Mouse (Mus musculus) urinary bladder, adult 18-20 months (tissue): ENCODE measurements around the gene Irf5.
A peak's percentile ranks its signal among the peaks of the same experiment; 100 is the strongest.
"Not testable (repeated sequence)": the region's sequence is repeated elsewhere in the genome, so short reads cannot be mapped to it uniquely, and the experiment has no call there.

ENCODE experiments used
- DNase-seq, 2 experiments: peaks; one replicate each; pipeline ENCODE4 v3.0.0; 2022; ENCODE audit warnings: low spot score in 2 of 2, mixed read lengths in 2 of 2

Irf5 gene

DNA sequence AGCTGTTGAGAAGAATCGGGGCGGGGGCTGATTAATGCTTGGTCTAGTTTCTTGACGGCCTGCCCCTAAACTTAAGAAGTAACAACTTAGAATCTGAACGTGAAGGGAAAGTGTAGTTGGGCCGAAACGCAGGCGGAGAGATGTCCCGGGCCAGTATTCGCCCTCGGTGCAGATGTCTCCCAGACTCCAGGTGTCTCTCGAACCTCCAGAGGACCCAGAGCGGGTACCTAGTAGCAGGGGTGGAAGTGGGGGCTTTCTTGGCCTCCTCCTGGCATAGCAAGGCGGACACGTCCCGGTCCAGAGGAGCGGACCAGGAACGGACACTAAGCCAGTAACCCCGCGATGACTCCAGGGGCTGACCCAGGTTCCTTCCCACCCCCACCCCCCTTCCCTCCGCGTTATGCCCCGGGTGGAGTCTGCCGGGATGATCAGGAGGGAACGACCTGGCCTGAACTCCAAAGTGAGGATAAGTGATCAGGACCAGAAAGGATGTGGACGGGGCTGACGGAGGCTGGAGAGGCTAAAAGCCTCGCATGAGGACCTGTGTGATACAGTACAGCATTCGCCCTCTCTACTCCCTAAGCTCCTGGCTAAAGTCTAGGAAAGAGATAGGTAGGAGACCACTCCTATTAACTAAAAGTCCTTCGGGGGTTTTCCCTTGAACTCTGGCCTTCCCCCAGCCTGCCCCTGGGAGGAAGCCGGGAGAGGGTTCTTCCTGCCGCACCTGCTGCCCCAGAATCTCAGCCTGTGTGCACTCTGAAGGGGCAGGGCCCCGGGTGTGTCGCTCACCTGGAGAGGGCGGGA lies 1.1 kb downstream of the Irf5 start:
- DNase-seq, result no peak

DNA sequence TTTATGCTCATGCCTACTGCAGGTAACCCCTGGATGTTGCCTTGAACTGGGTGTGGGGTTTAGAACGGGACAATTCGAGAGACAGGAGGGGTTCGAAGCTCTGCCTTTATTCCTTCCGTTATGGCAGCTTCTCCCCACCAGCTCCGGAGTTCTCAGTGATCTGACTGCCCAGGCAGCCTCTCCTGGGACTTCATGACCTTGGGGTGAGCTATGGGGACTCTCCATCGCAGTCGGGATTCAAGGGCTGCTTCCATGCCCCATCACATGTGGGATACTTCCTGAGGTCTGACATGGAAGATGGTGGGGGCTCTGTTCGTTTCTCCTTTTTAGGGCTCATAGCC lies 1.7 kb downstream of the Irf5 start:
- DNase-seq, result no peak

DNA sequence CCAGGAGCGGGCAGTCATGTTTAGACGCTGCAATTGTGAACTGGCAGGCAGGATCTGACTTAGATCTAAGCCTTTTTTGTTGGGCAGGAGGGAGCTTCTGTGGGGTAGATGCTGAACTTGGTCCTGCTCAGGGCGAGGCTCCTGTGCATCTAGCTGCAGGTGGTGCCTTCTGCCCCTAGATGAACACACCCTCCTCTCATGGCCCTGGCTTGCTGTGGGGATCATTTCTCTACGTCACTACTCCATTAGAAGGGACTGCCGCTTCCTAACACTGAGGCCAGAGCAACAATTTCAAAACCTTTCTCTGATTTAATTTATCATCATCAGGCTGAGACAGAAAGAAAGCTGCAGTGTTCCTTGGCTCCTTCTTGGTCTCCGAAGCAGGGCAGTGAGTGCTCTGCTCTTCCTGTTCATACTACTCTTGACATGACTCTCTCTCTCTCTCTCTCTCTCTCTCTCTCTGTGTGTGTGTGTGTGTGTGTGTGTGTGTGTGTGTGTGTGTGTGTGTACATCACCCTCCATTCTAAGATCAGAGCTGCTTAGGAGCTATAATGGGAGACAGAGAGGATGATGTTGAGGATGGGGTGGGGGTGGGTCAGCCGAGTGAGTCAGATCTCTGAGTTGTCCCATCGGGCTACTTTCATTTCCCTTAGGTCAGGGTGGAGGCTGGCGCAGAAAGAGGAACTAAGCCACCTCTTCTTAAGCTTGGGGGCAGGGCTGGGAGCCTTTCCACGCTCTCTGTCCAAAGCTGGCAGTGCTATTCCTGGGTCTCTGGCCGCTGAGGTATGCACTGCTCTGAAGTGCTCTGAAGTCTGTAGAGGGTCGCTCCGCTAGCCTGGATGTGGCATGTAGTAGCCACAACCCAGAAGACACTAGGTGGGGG lies 2.4 kb downstream of the Irf5 start:
- DNase-seq, result no peak

DNA sequence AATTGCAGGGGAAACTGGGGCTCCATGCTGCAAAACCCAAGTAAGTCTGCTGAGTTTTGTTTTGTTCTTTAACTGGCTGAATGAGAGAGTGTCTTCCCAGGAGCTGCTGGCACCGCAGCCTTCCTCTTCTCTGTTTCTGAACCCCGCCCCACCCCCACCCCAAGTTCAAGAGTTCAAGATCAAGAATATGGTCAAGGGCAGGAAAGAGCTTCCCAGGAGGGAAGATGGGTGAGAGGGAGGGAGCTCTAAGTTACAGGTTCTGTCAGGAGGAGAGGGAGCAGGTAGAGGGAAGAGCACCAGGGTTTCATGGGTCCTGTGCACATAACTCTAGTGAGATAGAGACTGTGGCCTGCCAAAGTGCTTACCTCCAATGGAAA lies 3.0 kb downstream of the Irf5 start:
- DNase-seq, result no peak

DNA sequence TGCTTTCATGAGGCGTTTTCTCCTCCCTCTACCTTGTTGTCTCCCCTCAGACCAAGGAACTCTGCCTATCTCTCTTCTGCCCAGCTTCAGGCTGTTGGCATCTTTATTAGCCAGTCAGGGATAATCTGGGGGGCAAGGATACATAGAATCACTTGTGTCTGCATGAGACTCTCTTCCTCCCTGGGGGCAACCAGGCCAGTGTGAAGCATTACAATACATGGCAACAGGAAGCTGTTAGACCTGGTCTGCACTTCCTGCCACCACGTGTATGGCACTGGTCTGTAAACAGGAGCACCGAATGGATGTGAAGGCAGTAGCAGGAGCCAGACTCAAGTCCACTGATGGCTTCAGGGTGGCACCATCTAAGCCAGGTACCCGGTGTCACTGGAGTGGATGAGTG lies 3.6 kb downstream of the Irf5 start:
- DNase-seq, result no peak

DNA sequence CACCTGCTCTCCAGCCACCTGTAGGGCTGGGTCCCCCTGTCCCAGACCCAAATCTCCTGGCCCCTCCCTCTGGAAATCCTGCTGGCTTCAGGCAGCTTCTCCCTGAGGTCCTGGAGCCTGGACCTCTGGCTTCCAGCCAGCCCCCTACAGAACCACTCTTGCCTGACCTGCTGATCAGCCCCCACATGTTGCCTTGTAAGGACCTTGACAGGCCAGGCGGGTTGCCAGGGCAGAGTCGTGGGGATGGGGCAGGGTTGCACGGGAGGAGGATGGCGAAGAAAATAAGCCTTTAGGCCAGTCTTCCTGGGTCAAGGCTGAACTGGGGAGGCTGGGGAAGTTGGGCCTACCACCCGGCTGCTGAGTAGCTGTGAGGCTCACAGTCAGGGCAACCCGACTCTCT lies 8.9 kb downstream of the Irf5 start:
- peak in 1 of 2 experiments; percentile 54 for DNase-seq

DNA sequence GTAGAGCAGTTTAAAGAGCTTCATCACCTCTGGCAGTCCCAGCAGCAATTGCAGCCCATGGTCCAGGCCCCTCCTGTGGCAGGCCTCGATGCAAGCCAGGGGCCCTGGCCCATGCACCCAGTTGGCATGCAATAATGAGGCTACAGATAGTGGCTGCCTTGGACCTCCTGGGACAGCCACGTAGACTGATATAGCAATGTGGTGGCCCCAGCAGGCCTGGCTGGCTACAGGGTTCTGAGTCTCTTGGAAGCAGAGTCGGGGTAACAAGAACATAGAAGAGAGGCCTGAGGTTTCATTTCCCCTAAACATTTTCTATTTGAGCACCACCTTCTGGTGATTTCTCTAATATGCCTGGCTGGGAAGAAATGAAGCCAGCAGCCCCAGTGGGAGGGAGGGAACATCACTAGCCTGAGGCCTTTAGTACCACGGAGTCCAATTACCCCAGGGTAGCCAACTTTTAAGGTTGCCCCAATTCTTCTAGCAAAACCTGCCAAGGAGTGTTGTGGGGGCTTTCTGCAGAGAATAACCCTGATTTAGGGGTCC lies 10.3 kb downstream of the Irf5 start:
- no peak for DNase-seq

DNA sequence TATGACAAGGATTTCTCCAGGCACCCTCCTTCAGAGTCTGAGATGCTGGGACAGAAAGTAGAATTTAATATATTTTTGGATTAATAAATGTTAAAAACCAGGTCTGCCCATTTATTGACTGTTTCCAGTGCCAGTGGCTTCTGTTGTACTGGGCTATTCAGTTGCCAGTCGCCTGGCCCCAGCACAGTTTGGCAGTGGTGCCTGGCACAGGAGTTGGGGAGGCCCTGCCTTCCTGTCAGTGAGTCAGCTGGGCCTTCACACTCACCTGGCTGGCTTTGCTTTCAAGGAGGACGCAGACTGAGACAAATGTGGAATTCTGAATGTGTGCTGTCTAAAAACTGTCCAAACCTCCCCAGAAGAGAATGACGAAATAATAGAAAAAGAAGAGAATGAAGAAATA lies 10.8 kb downstream of the Irf5 start:
- no peak for DNase-seq

DNA sequence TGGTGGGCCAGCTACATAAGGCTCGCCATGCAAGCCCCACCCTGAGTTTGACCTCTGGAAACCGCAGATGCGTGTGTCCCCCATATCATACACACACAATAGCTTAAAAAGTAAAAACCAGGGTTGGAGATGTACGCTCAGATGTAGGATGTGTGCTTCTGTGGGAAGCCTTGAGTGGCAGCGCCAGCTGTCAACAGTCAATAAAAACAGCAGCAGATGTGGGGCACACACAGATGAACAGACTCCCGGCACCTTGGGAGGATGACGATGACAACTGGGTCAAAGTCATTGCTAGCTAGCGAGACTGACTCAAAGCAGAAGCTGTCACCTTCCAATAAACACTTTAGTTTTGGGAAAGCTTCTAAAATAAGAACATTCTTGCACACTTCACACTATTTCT lies 13.1 kb downstream of the Irf5 start:
- DNase-seq, result no peak

DNA sequence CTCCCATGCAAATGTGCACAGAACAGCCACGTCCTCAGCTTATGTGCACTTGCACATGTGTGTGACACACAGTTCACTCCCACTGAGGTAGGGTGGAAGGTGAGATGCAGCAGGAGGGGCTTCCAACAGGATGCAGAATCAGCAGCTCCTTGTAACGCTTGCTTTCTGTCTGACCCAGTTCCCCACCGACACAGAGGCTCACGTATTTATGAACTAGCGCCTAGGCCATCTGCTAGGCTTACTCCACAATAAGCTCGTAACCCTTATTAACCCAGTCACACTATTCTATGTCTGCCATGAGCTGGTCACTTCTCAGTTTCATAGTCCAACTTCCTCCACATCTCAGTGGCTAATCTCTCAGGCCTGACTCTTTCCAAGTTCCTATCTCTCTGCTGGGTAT lies 13.8 kb downstream of the Irf5 start:
- DNase-seq, result no peak

DNA sequence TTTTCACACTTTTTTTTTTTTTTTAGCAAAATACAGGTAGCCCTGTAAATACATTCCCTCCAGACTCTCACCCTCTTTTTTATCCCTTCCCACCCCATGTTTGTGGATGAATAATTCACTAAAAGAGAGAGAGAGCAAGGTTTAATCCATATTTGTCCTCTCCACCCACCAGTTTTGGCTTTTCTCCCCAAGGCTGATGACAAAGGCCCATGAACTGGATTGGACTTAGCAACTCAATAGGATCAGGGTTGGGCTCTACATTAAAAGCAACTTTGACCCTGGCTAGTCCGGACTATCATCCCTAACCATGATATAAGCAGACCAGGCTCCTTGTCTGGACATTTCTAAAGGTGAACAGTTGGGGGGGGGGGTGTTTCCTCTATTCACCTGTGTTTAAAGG lies 14.5 kb downstream of the Irf5 start:
- no peak for DNase-seq

DNA sequence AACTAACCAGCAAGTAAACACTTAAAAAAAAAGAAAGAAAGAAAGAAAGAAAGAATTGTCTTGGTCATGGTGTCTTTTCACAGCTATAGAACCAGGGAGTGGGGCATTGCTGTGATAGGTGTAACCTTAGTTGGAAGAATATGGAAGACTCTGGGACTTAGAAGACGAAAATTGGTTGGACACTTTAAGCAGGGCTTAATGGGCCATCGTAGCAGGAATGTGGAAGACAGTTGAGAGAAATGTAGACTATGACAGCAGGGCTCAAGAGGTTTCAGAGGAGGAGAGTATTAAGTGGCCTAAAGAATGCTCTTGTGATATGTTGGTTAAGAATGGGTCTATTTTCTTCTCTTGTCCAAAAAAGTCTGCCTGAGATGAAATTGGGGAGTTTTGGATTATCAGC lies 19.2 kb downstream of the Irf5 start:
- DNase-seq, result no peak

DNA sequence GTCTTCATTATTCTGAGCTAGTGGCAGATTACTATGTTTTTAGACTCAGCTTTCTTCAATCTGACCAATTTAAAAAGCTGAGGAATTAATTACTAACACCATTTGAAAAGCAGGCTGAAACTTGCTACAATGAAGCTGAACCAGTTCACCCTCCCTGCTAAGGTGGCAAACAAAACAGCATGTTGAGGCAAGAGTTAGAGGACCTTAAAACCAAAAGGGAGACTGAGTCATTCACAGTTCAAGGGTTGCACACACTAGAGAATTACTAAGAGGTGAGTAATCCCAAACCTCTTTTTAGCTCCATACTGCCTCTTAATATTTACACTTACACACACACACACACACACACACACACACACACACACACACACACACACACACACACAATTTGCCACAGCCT lies 21.2 kb downstream of the Irf5 start:
- no peak for DNase-seq

DNA sequence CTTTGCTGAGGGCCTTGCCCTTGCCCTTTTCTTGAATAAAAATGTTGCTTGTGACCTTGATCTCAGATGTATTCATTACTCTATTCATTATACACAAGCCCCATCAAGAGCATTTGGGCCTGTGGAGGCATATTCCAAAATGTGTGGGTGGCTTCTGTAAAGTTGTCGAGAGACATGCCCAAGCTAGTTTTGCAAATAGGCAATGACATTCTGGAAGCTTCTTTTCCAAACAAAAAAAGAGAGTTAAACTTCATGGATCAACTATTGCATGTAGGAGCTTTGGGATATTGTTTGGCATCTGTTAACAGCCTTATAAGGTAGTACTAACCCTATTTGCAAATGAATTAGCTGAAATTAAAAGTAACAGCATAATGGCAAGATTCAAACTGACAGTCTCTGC lies 21.7 kb downstream of the Irf5 start:
- DNase-seq, result no peak

DNA sequence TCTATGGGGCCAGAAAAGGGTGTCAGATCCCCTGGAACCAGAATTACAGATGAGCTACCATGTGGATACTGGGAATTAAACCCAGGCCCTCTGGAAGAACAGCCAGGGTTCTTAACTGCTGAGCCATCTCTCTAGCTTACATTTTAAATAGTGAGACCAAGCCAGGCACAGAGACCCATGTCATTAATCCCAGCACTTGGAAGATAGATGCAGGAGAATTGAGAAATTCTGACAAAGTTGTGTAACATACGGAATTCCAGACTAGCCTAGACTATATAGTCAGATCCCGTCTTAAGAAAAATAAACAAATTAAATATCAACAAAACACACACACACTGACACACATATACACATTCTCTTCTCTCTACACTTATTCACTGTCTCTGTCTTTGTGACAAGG lies 26.1 kb downstream of the Irf5 start:
- no peak for DNase-seq

DNA sequence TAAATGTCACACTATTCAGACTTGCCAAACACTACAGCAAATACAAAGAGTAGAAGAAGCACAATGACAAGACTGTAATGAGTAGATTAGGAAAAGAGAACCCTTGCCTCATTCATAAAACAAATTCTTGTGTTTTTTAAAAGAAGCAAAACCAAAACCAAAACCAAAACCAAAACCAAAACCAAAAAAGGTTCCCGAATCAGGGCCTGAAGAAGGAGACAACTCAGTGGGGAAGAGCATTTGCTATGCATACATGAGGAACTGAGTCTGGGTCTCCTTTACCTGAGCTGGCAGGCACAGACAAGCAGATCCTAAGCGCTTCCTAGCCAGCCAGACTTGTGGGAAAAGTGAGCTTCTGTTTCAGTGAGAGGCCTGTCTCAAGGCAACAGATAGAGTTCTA lies 30.7 kb downstream of the Irf5 start:
- DNase-seq, result no peak

DNA sequence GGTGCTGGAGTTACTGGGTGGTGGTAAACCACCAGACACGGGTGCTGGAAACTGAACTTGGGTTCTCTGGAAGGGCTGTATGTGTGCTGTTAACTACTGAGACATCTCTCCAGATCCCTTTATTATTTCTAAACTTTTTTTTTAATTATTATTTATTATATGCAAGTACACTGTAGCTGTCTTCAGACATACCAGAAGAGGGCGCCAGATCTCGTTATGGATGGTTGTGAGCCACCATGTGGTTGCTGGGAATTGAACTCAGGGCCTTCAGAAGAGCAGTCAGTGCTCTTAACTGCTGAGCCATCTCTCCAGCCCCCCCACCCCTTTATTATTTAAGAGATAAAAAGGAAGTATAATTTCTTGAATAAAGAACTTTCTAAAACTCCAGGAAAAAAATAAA lies 50.0 kb downstream of the Irf5 start:
- not testable (repeated sequence) for DNase-seq

DNA sequence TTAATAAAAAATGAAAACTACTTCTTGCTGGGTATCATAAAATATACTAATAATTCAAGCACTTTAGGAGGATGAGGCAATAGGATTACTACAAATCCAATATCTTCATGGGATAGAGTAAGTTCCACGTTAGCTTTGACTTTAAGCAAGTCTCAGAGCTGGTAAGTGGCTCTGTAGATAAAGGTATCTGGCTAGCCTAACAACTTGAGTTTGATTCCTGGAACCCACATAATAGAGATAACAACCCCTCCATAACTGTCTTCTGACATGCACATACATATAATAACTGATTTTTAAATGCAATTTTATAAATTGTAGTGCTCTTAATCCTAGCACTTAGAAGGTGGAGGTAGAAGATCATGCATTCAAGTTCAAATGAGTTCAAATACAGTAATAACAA lies 54.3 kb downstream of the Irf5 start:
- DNase-seq, result no peak

DNA sequence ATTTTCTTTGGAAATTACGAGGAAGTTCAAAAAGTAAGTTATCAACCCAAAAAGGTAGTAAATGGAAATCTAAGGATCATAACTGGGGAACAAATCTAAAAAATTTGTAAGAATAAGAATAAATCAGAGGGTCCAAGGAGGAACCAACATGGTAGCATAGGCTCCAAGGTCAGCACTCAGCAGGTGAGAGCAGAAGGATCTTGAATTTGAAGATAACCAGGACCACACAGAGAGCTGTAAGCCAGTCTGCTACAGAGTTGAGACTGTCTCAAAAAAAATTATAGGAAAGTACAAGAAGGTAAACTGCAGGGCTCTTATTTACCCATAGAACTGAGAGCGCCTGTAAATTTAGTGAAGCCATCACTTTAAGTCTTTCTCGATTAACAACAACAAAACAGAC lies 54.8 kb downstream of the Irf5 start:
- DNase-seq, result no peak
